Mouse (Mus musculus): Measurements from ENCODE around the gene Bcl10.

DNA sequence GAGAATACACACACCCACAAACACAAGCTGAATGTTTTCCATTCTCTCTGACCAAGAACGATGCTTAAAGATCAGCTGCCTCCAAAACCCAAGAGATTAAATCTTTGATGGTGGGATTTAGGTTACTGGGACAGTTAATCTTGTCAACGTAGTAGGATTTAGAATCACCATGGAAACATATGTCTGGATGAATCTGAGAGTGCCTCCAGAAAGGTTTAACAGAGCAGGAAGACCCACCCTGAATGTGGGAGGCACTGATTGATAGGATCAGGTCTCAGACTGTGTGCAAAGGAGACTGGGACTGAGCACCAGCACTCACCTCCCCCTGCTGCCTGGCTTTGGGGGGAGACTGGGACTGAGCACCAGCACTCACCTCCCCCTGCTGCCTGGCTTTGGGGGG lies 39.4 kb upstream of the Bcl10 start:
- TF ChIP-seq CTCF (IDR thresholded peaks at IDR 0.05; ENCODE audit: borderline replicate concordance, insufficient read depth, low read depth, low read length) (no peak), POLR2A (IDR thresholded peaks at IDR 0.05; ENCODE audit: borderline replicate concordance, insufficient read depth, low read length) (no peak)

Measured in cerebellum, adult 2 months (tissue).